Mouse (Mus musculus) embryonic fibroblast, embryonic 13.5 days (primary cell): ENCODE results near the gene Nxpe4.

ENCODE experiments used
- CTCF ChIP-seq: IDR thresholded peaks from 2 replicates; pipeline ENCODE4 v1.5.1; 2011; ENCODE audit warnings: mild to moderate bottlenecking, control low read depth, low read length, moderate library complexity, borderline replicate concordance; ENCODE audit not compliant: insufficient read depth
- POLR2A ChIP-seq: IDR thresholded peaks from 2 replicates; pipeline ENCODE4 v1.6.1; 2011; ENCODE audit warnings: low read depth, mild to moderate bottlenecking, control low read depth, low read length, moderate library complexity

- no peak for TF ChIP-seq CTCF
- no peak for TF ChIP-seq POLR2A
Measured at GRCm38 (mm10) chr9:48182718-48183414, 21.0 kb downstream of the Nxpe4 start.
